Mouse (Mus musculus): ENCODE data around the gene Olfr497. TPM values are rescaled to one million over a fixed set of nuclear protein-coding genes. Genes with fewer than 3 reads are reported as not detected.

The Olfr497 gene
- total RNA-seq (2012; rRNA removed), result not detected in 2 replicates
- not detected in 2 replicates for total RNA-seq (2014; rRNA removed)
- not detected in 2 replicates for polyA plus RNA-seq (2012; ENCODE audit: insufficient read length, low read depth)

- dilution Hi-C loops (cut with MboI; ENCODE audit: extremely low pct_ligation_motif_present, extremely low pct_unique_long_range_greater_than_20kb, low sequenced_read_pairs), result no loop called here
- in situ Hi-C loops (cut with MboI; ENCODE audit: low pct_ligation_motif_present, low pct_unique_long_range_greater_than_20kb, low sequenced_read_pairs), result no loop called here
- H3K9ac ChIP-seq (ENCODE audit: insufficient read depth, low read depth), result no peak within 1 kb of the TSS
Observed at GRCm38 (mm10) chr7:108420121-108420520, at the start of gene Olfr497. Olfr497 (plus strand) TSS chr7:108420421.

GRCm38 (mm10) chr7:108392867-108393266 lies 27.4 kb upstream of the Olfr497 start, which contains the start of gene Olfr495:
Olfr495 (plus strand) TSS chr7:108393167.
- Histone ChIP-seq H3K4me2 (ENCODE audit: insufficient read depth, low read depth, poor library complexity, severe bottlenecking) (no peak within 1 kb of the TSS), H3K27me3 (replicated peaks) (no peaks in the 10 kb centered on the region), H3K4me1 (ENCODE audit: control insufficient read depth in 1 of 2, insufficient read depth in 2 of 2) (no peaks in the 10 kb centered on the region), H3K9me3 (replicated peaks; ENCODE audit: low read length) (peaks cover 5% of the 10 kb centered on the region), H3K79me2 (replicated peaks; ENCODE audit: control insufficient read depth, extremely low read depth, insufficient read depth, poor library complexity, severe bottlenecking) (no peaks in the 10 kb centered on the region), H3K4me3 (replicated peaks in 1 of 3; ENCODE audit: low read depth in 2 of 3, low read length in 2 of 3, poor library complexity in 1 of 3) (no peak within 1 kb of the TSS), H3K27ac (ENCODE audit: insufficient read depth, low read depth) (no peak within 1 kb of the TSS), H3K36me3 (replicated peaks in 1 of 2; ENCODE audit: control insufficient read depth in 1 of 2, insufficient read depth in 1 of 2, low read length in 1 of 2) (no peaks in the 10 kb centered on the region), H3K9ac (ENCODE audit: insufficient read depth, low read depth) (no peak within 1 kb of the TSS)
- dilution Hi-C loops (cut with MboI; ENCODE audit: extremely low pct_ligation_motif_present, extremely low pct_unique_long_range_greater_than_20kb, low sequenced_read_pairs), result no loop called here
- no peak for TF ChIP-seq USF1 (IDR thresholded peaks at IDR 0.05; ENCODE audit: low read depth, low read length)
- no peak for TF ChIP-seq POLR2AphosphoS2 (IDR thresholded peaks at IDR 0.05; ENCODE audit: low read depth, low read length)
- TF ChIP-seq RAD21 (IDR thresholded peaks at IDR 0.05; ENCODE audit: low read depth, low read length), result no peak
- TF ChIP-seq PAX5 (IDR thresholded peaks at IDR 0.05; ENCODE audit: low read length), result no peak
- TF ChIP-seq ZNF384 (IDR thresholded peaks at IDR 0.05; ENCODE audit: low read depth, low read length), result no peak
- TF ChIP-seq MAFK (IDR thresholded peaks at IDR 0.05; ENCODE audit: insufficient replicate concordance, low read length), result no peak
- TF ChIP-seq MEF2A (IDR thresholded peaks at IDR 0.05; ENCODE audit: borderline replicate concordance, low read depth, low read length), result no peak
- no peak for TF ChIP-seq GABPA (IDR thresholded peaks at IDR 0.05; ENCODE audit: insufficient replicate concordance, low read depth, low read length)
- no peak for TF ChIP-seq KAT2A (IDR thresholded peaks at IDR 0.05; ENCODE audit: insufficient replicate concordance, low read length)
- no peak for TF ChIP-seq UBTF (IDR thresholded peaks at IDR 0.05; ENCODE audit: low read depth, low read length)
- no peak for TF ChIP-seq ZC3H11A (IDR thresholded peaks at IDR 0.05; ENCODE audit: low read depth, low read length)
- no peak for TF ChIP-seq RCOR1 (conservative IDR thresholded peaks at IDR 0.05; ENCODE audit: low read depth, low read length)
- TF ChIP-seq TCF12 (IDR thresholded peaks at IDR 0.05; ENCODE audit: low read depth, low read length), result no peak
- no peak for TF ChIP-seq POLR2A (IDR thresholded peaks at IDR 0.05; ENCODE audit: low read depth, low read length)
- TF ChIP-seq USF2 (conservative IDR thresholded peaks at IDR 0.05; ENCODE audit: low read depth, low read length), result no peak
- TF ChIP-seq HCFC1 (IDR thresholded peaks at IDR 0.05; ENCODE audit: low read depth, low read length), result no peak
- DNase-seq (ENCODE audit: extremely low read depth), result no peak
- in situ Hi-C loops (cut with MboI; ENCODE audit: low pct_ligation_motif_present, low pct_unique_long_range_greater_than_20kb, low sequenced_read_pairs), result no loop called here

More at GRCm38 (mm10) chr7:108420121-108420520, at the start of gene Olfr497:
- Histone ChIP-seq H3K4me2 (ENCODE audit: insufficient read depth, low read depth, poor library complexity, severe bottlenecking) (no peak within 1 kb of the TSS), H3K27me3 (replicated peaks) (no peaks in the 10 kb centered on the region), H3K79me2 (replicated peaks; ENCODE audit: control insufficient read depth, extremely low read depth, insufficient read depth, poor library complexity, severe bottlenecking) (no peaks in the 10 kb centered on the region), H3K27ac (ENCODE audit: insufficient read depth, low read depth) (no peak within 1 kb of the TSS), H3K4me3 (replicated peaks in 1 of 3; ENCODE audit: low read depth in 2 of 3, low read length in 2 of 3, poor library complexity in 1 of 3) (no peak within 1 kb of the TSS), H3K9me3 (replicated peaks; ENCODE audit: low read length) (peaks cover 18% of the 10 kb centered on the region), H3K4me1 (ENCODE audit: control insufficient read depth in 1 of 2, insufficient read depth in 2 of 2) (no peaks in the 10 kb centered on the region), H3K36me3 (replicated peaks in 1 of 2; ENCODE audit: control insufficient read depth in 1 of 2, insufficient read depth in 1 of 2, low read length in 1 of 2) (no peaks in the 10 kb centered on the region)
- DNase-seq (ENCODE audit: extremely low read depth), result no peak
- no peak for TF ChIP-seq JUN (IDR thresholded peaks at IDR 0.05; ENCODE audit: insufficient read depth, low read depth, low read length)
- TF ChIP-seq POLR2A (IDR thresholded peaks at IDR 0.05; ENCODE audit: low read depth, low read length), result no peak
- no peak for TF ChIP-seq USF2 (conservative IDR thresholded peaks at IDR 0.05; ENCODE audit: low read depth, low read length)
- no peak for TF ChIP-seq MAFK (IDR thresholded peaks at IDR 0.05; ENCODE audit: insufficient replicate concordance, low read length)
- no peak for TF ChIP-seq ZC3H11A (IDR thresholded peaks at IDR 0.05; ENCODE audit: low read depth, low read length)
- TF ChIP-seq BHLHE40 (IDR thresholded peaks at IDR 0.05; ENCODE audit: low read depth, low read length), result no peak
- no peak for TF ChIP-seq UBTF (IDR thresholded peaks at IDR 0.05; ENCODE audit: low read depth, low read length)
- no peak for TF ChIP-seq MAX (IDR thresholded peaks at IDR 0.05; ENCODE audit: low read length)
- no peak for TF ChIP-seq USF1 (IDR thresholded peaks at IDR 0.05; ENCODE audit: low read depth, low read length)

Measured in CH12.LX (cell line).